Mouse (Mus musculus) layer of hippocampus, adult 9-10 months (tissue): Measurements from ENCODE around the gene Psg23.
"Not testable (repeated sequence)": the region's sequence is repeated elsewhere in the genome, so short reads cannot be mapped to it uniquely, and the experiment has no call there.

Experiments used
- DNase-seq: peaks from one replicate; pipeline ENCODE4 v3.0.0; 2022; ENCODE audit warnings: low spot score

Psg23 gene

GRCm38 (mm10) chr7:18616401-18616800 is at the start of gene Psg23:
Gene Psg23 (minus strand): TSS chr7:18616501.
- DNase-seq, result not testable (repeated sequence)

- not testable (repeated sequence) for DNase-seq
These were observed 40.3 kb upstream of the Psg23 start, which contains the start of gene Psg21 for GRCm38 (mm10) chr7:18656625-18657024. Gene Psg21 (minus strand): TSS chr7:18656725.

GRCm38 (mm10) chr7:18626921-18627320 is 10.6 kb upstream of the Psg23 start:
- not testable (repeated sequence) for DNase-seq

GRCm38 (mm10) chr7:18567205-18567604 is 49.1 kb downstream of the Psg23 start, which contains the start of gene Psg27:
Gene Psg27 (minus strand): TSS chr7:18567305.
- no peak for DNase-seq

- DNase-seq, result no peak
These were observed 56.5 kb downstream of the Psg23 start for GRCm38 (mm10) chr7:18559850-18560249.
